Mouse (Mus musculus) spleen, embryonic (tissue): ENCODE measurements at regions not wholly inside any gene's neighbourhood (a gene's known extent, or its start where the extent isn't known, plus 50 kb on each side); places are given as distances from the start of the nearest gene placed in this dataset.

Source experiments
- CTCF ChIA-PET: fragments of 350-600 bp; sonication (Branson Sonifier 250); formaldehyde crosslinking; loops from one replicate; lab custom pipeline; 2022; lab: Charles Lee

DNA sequence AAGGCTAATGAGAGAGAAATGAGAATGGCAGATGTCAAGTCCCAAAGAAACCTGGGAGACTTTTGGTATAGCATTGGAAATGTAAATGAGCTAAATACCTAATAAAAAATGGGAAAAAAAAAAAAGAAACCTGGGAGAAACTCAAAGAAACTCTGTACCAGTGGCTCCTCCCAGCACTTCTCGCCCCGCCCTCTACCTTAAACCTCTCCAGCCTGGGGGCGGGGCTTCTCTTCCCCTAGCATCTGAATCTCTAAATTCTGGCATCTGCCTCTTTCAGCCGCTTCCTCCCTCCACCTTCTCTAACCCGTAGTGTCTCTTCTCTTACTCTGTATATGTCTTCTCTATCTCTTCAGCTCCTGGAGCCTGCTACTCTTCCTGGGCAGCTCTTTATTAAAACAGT, 53.2 kb downstream of the Gpr6 start:
- CTCF ChIA-PET, result no interaction called here

DNA sequence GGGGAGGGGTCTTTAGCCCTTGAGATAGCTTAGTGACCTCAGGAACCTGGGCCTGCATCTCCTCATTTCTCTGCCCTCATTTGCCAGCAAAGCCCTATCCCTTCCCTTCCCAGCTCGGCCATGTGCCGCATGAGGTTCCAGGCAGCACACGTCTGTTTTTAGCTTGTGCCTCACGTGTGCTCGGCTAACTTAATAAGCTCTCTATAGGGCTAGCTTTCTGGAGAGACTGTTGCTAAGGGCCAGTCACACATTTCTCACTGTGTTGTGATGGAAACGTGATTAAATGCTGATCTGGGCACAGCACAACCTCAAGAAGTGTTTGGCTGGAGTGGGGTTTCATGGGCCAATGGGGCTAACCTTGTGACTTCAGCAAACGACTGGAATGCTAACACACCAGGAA, 55.5 kb downstream of the Gpr6 start:
- CTCF ChIA-PET, result no interaction called here

GRCm38 (mm10) chr10:41015654-41016053, 56.4 kb downstream of the Gpr6 start:
- CTCF ChIA-PET, result no interaction called here

DNA sequence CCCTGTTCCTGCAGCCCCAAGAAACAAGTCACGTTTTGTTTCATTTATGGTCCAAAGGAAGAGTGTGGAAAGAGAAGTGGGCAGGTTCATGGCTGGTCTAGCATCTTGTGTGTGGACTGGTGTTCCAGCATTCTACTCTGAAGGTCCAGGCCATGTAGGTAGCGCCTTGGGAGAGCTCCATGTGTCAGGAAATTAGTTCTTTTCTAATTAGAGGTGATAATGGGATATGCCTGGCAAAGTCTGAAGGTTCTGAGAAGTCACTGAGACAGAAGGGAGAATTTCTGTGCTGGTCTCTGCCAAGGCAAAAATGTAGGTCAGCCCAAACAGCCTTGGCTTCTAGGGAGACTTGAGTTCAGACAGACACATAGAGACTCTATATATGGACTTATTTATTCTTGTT, 61.5 kb downstream of the Gpr6 start:
- CTCF ChIA-PET, result interaction anchor here (0.5 kb wide), 1 partner anchor 18 kb away, joined by 6 read pairs; no protein-coding TSS in a partner anchor

- CTCF ChIA-PET, result no interaction called here
These were observed 64.2 kb downstream of the Gpr6 start for GRCm38 (mm10) chr10:41007866-41008265.

DNA sequence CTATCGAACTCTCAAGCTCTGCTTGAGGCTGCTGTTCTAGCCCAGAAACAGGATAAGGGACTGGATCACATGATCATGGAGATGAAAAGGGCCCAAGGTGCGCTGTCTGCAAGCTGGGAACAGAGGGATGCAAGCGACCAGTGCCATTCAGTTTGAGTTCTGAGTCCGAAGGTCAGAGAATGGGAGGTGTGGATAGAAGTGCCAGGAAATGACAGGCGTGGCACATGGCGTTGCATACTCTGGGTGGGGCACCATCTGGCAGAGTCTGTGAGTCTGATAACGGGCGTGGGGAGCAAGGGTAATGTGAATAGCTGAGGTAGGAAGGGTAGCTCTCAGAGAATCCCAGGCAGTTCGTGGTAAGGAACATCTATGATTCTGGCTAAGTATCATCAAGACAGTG, 65.5 kb downstream of the Gpr6 start:
- CTCF ChIA-PET, result no interaction called here

GRCm38 (mm10) chr10:41005776-41006175, 66.3 kb downstream of the Gpr6 start:
- CTCF ChIA-PET, result no interaction called here

GRCm38 (mm10) chr10:41004753-41005152, 67.3 kb downstream of the Gpr6 start:
- CTCF ChIA-PET, result no interaction called here

- CTCF ChIA-PET, result interaction anchor here (0.5 kb wide), 1 partner anchor 431 kb away, joined by 7 read pairs; no protein-coding TSS in a partner anchor
These were observed 67.9 kb downstream of the Gpr6 start for GRCm38 (mm10) chr10:41004044-41004689.

DNA sequence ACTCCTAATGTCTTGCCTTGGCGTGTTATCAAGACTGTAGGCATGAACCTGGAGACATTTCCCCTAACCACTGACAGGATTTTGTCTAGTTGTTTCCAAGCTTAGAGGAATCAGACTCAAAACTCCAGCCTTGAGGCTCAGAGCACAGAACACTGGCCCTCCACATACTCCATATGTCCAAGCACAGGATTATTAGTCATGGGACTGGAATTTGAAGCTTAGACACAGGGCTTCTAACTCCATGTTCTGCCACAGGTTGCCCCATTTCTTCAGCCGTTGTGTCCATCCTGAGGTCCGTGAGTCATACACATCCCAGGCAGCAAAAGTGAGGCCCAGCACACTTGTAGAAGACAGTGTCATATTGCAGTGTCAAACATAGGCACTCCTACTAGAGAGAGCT, 68.9 kb downstream of the Gpr6 start:
- CTCF ChIA-PET, result no interaction called here

GRCm38 (mm10) chr10:41000965-41001364, 71.1 kb downstream of the Gpr6 start:
- CTCF ChIA-PET, result no interaction called here

DNA sequence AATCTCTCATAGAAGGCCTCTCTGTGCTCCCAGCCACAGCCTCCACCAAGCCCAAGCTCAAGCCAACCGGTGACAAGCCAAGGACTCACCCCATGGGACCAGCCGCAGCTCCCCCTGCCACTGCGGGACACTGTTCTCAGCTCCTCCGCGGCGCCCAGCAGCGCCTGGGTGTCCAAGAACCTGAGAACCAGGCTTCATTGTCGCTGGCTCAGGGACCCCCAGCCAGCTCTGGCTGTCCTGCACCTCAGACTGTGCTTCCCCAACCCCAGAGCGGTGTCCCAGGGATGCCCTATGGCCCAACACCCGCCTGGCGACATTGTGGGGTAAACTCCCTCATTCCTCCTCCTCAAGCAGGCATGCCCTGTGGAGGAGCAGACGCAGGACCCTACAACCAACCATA, 72.6 kb downstream of the Gpr6 start:
- CTCF ChIA-PET, result no interaction called here

DNA sequence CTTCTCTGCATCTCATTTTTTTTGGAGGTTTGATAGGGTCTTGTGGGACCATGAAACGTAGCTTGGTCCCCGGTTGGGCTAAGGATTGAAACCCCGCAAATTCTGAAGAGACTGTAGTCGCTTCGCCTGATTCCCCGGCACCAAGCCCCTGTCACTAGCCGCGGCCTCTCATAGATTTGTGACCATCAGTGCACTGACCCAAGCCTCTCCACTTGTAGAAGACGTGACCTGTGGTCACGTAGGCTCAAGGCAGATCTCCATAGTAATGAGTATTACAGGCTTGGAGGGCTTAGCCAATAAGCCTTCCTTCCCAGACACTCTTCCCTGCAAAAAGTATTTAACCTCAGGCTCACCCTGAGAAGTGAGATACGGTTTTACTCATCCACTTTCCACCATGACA, 73.3 kb downstream of the Gpr6 start:
- CTCF ChIA-PET, result no interaction called here

- CTCF ChIA-PET, result no interaction called here
These were observed 73.8 kb downstream of the Gpr6 start for GRCm38 (mm10) chr10:40998330-40998729.

- CTCF ChIA-PET, result no interaction called here
These were observed 74.5 kb downstream of the Gpr6 start for GRCm38 (mm10) chr10:40997606-40998005.
